Mouse (Mus musculus) olfactory bulb, adult 2 months (tissue): ENCODE results near the gene Orc2.

Source experiments
- CTCF ChIP-seq: fragments of 200-500 bp; IDR thresholded peaks from 2 replicates; pipeline ENCODE4 v1.5.1; 2012; ENCODE audit warnings: low read depth, mild to moderate bottlenecking, low read length, moderate library complexity; ENCODE audit not compliant: insufficient read depth
- POLR2A ChIP-seq: fragments of 200-500 bp; IDR thresholded peaks from 2 replicates; pipeline ENCODE4 v1.6.1; 2012; ENCODE audit warnings: mild to moderate bottlenecking, low read depth, low read length, moderate library complexity; ENCODE audit not compliant: insufficient read depth

- TF ChIP-seq CTCF (no peak), POLR2A (no peak)
These were observed 57.1 kb downstream of the Orc2 start for GRCm38 (mm10) chr1:58447766-58448165.
